Mouse (Mus musculus): ENCODE results near the gene Tnfrsf14.

Gene Tnfrsf14
- long read RNA-seq, experiment 1, partial matches to known transcripts: 0 of 1 reads
- long read RNA-seq, experiment 1, other reads (novel, unspliced or antisense): 1 of 1 reads
- long read RNA-seq, experiment 2: 0 reads

- intact Hi-C loops (cut with DNase I): no loop called here
Observed at GRCm38 (mm10) chr4:154928395-154929087, at the start of gene Tnfrsf14. TSS of gene Tnfrsf14 (minus strand) at chr4:154928563.

GRCm38 (mm10) chr4:154974163-154974611, 45.8 kb upstream of the Tnfrsf14 start:
- intact Hi-C loops (cut with DNase I): no loop called here

- intact Hi-C loops (cut with DNase I): no loop called here
Observed at GRCm38 (mm10) chr4:154972546-154972945, 44.2 kb upstream of the Tnfrsf14 start.

- intact Hi-C loops (cut with DNase I): no loop called here
Observed at GRCm38 (mm10) chr4:154967173-154967572, 38.8 kb upstream of the Tnfrsf14 start.

GRCm38 (mm10) chr4:154965856-154966255, 37.5 kb upstream of the Tnfrsf14 start:
- intact Hi-C loops (cut with DNase I): no loop called here

GRCm38 (mm10) chr4:154964581-154965235, 36.3 kb upstream of the Tnfrsf14 start:
- intact Hi-C loops (cut with DNase I): no loop called here

GRCm38 (mm10) chr4:154963901-154964580, 35.7 kb upstream of the Tnfrsf14 start, which contains the start of gene Pank4:
TSS of gene Pank4 (plus strand) at chr4:154964123.
- intact Hi-C loops (cut with DNase I): no loop called here

GRCm38 (mm10) chr4:154963190-154963836, 35.0 kb upstream of the Tnfrsf14 start:
- intact Hi-C loops (cut with DNase I): no loop called here

- intact Hi-C loops (cut with DNase I): no loop called here
Observed at GRCm38 (mm10) chr4:154962683-154963082, 34.3 kb upstream of the Tnfrsf14 start.

GRCm38 (mm10) chr4:154961911-154962310, 33.5 kb upstream of the Tnfrsf14 start:
- intact Hi-C loops (cut with DNase I): no loop called here

GRCm38 (mm10) chr4:154961226-154961738, 32.9 kb upstream of the Tnfrsf14 start:
- intact Hi-C loops (cut with DNase I): no loop called here

- intact Hi-C loops (cut with DNase I): no loop called here
Observed at GRCm38 (mm10) chr4:154960690-154961225, 32.4 kb upstream of the Tnfrsf14 start, which contains the start of gene Hes5. TSS of gene Hes5 (plus strand) at chr4:154960923.

GRCm38 (mm10) chr4:154960021-154960689, 31.8 kb upstream of the Tnfrsf14 start:
- intact Hi-C loops (cut with DNase I): no loop called here

GRCm38 (mm10) chr4:154958621-154959020, 30.3 kb upstream of the Tnfrsf14 start:
- intact Hi-C loops (cut with DNase I): no loop called here

- intact Hi-C loops (cut with DNase I): no loop called here
Observed at GRCm38 (mm10) chr4:154958171-154958570, 29.8 kb upstream of the Tnfrsf14 start.

- intact Hi-C loops (cut with DNase I): no loop called here
Observed at GRCm38 (mm10) chr4:154957289-154957993, 29.1 kb upstream of the Tnfrsf14 start.

- intact Hi-C loops (cut with DNase I): no loop called here
Observed at GRCm38 (mm10) chr4:154956604-154957003, 28.2 kb upstream of the Tnfrsf14 start.

GRCm38 (mm10) chr4:154952461-154953241, 24.3 kb upstream of the Tnfrsf14 start:
- intact Hi-C loops (cut with DNase I): no loop called here

GRCm38 (mm10) chr4:154949589-154949982, 21.2 kb upstream of the Tnfrsf14 start:
- intact Hi-C loops (cut with DNase I): loop anchor here (5.0 kb wide), 2 partner anchors 38 to 113 kb away; no protein-coding TSS in a partner anchor
